Mouse (Mus musculus) lung, adult 2 months (tissue): ENCODE measurements around the gene Klra8.

Experiments
- CTCF ChIP-seq: fragments of 200-500 bp; IDR thresholded peaks from 2 replicates; pipeline ENCODE4 v1.5.1; 2011; ENCODE audit warnings: mild to moderate bottlenecking, low read length, control low read depth; ENCODE audit not compliant: insufficient read depth
- POLR2A ChIP-seq: fragments of 200-500 bp; IDR thresholded peaks from 2 replicates; pipeline ENCODE4 v1.6.1; 2011; ENCODE audit warnings: low read depth, mild to moderate bottlenecking, control low read depth, low read length, borderline replicate concordance; ENCODE audit errors: extremely low read depth

DNA sequence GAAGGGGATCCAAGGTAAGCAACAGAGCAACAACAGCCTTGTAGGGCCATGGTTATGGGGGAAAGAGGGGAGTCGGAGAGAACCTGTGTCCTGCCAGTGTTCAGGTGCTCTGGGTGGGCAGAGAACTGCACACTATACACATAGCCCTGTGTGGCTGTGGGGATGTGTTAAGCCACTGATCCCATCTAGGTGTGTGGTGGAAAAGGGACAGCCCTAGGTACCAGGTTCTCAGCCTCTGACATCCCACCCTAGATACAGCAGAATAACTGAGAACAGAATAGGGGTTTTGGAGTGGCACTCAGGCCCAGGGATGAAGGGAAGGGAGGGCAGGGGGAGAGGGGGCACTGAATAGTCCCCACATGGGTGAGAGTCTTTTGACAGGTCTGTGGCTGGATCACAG lies 19.2 kb downstream of the Klra8 start:
- no peak for TF ChIP-seq CTCF
- no peak for TF ChIP-seq POLR2A
